ENCODE assay signal across 8 mouse cellular contexts in genomic region chr14:46821873-46822716, GRCm38 (mm10). TPM values are rescaled to one million over a fixed set of nuclear protein-coding genes. Genes with fewer than 3 reads are reported as not detected.
DNase-seq lines count a peak whose midpoint lies in the region; ATAC-seq lines count a peak whose summit lies in the region.

Gene Gmfb (minus strand): TSS chr14:46822242.

- H3K4me3 ChIP-seq in hindbrain, embryonic 11.5 days (ENCODE audit: low read depth, low read length), result peak within 1 kb of the TSS; percentile 69

- H3K36me3 ChIP-seq in hindbrain, embryonic 11.5 days (ENCODE audit: control insufficient read depth, insufficient read depth, low read length), result no peaks in the 10 kb centered on the region

- peak within 1 kb of the TSS; percentile 70 for H3K27ac ChIP-seq in hindbrain, embryonic 11.5 days (ENCODE audit: low read depth, low read length)

- ATAC-seq in hindbrain, embryonic 11.5 days (ENCODE audit: low FRiP score), result peak; percentile 96

- H3K4me2 ChIP-seq in hindbrain, embryonic 11.5 days (replicated peaks; ENCODE audit: low read depth, low read length), result peak within 1 kb of the TSS; percentile 71

- H3K9ac ChIP-seq in hindbrain, embryonic 11.5 days (ENCODE audit: low read depth, low read length), result peak within 1 kb of the TSS; percentile 69

- under 1% methylated on average over 64 of the region's 65 CpGs for WGBS in hindbrain, embryonic 11.5 days

- peak; percentile 95 for DNase-seq in Muller cell, postnatal 12 days (ENCODE audit: inconsistent ontology term)
- peak; percentile 96 for DNase-seq in cerebellum, adult 9-11 months
- peak; percentile 93 to 98 for DNase-seq in frontal cortex, adult 2 months (ENCODE audit: extremely low spot score in 1 of 2, low spot score in 1 of 2)
- DNase-seq in hindbrain, embryonic 11.5 days (ENCODE audit: low spot score), result peak; percentile 94
- DNase-seq in layer of hippocampus, postnatal 14 days (ENCODE audit: low spot score in 2 of 2), result peak; percentile 94 to 95
- peak; percentile 97 for DNase-seq in lung, postnatal 14 days
- DNase-seq in retina, adult 2 months (ENCODE audit: low read depth, low spot score), result peak; percentile 82
- DNase-seq in thymus, postnatal 36 days, result peak; percentile 94

- H3K27me3 ChIP-seq in hindbrain, embryonic 11.5 days (ENCODE audit: control insufficient read depth, insufficient read depth, low read length), result no peaks in the 10 kb centered on the region; the same call in 1 of the 2 replicates

- H3K9me3 ChIP-seq in hindbrain, embryonic 11.5 days (ENCODE audit: control insufficient read depth, low read length), result no peaks in the 10 kb centered on the region

- peaks cover 3% of the 10 kb centered on the region; the same call in 1 of the 2 replicates for H3K4me1 ChIP-seq in hindbrain, embryonic 11.5 days (replicated peaks; ENCODE audit: control insufficient read depth, insufficient read depth, low read length)

RNA-seq across cellular contexts. Expression of gene Gmfb, which starts in this region (rescaled TPM):
- polyA plus RNA-seq in frontal cortex, adult 2 months (2012; rRNA removed), result 85.8 and 90.7 TPM in 2 replicates
- 108 and 116 TPM in 2 replicates for polyA plus RNA-seq in hindbrain, embryonic 11.5 days (2014; fragmentation: Nextera tagmentation; extraction: Ambion mirVana)
- 100 to 1,000 TPM; 167 to 184 TPM for total RNA-seq in layer of hippocampus, postnatal 14 days (2021)

Comparison
In these comparisons a context has a peak if more than half of its experiments do, and no peak if none do; other contexts are left out.
1. Peak in every context shown above with its lines: DNase-seq, ATAC-seq, H3K4me3 ChIP-seq and H3K27ac ChIP-seq.